Mouse (Mus musculus): ENCODE data around the gene Ninj2. TPM values are rescaled to one million over a fixed set of nuclear protein-coding genes. Genes with fewer than 3 reads are reported as not detected.
A peak's percentile ranks its signal among the peaks of the same experiment; 100 is the strongest.

Ninj2 gene
- polyA plus RNA-seq, 1 experiment from 2014 or later = not detected

DNA sequence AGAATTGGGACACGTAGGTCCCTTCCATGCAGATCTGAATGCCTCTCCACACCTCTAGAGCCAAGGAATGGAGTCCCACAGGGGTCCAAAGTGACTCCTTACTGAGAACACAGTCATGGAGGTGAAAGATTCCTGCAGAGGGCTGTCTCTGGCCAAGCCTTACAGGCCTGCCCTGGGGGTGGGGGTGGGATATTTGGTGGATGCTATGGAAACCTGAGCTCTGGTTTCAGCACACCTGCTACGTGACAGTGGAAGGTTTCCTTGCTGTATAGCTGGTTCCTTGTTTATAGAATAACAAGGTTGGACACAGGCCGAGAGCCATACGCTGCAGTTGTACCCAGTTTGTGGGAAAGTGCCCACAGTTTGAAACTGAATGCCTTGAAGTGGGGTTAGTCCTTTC lies 87.3 kb downstream of the Ninj2 start:
- Histone ChIP-seq H3K9me3 (replicated peaks) (no peaks in the 10 kb centered on the region), H3K9ac (no peak overlapping the region), H3K27ac (replicated peaks) (no peak overlapping the region), H3K4me3 (replicated peaks) (no peak overlapping the region), H3K36me3 (no peaks in the 10 kb centered on the region), H3K27me3 (no peaks in the 10 kb centered on the region), H3K4me1 (no peaks in the 10 kb centered on the region; the same call in 1 of the 2 replicates), H3K4me2 (replicated peaks) (no peak overlapping the region)
- WGBS = 53% methylated on average over 4 of the region's 4 CpGs
- ATAC-seq (ENCODE audit: insufficient number of reproducible peaks, low FRiP score, low TSS enrichment, low read depth) = no peak

DNA sequence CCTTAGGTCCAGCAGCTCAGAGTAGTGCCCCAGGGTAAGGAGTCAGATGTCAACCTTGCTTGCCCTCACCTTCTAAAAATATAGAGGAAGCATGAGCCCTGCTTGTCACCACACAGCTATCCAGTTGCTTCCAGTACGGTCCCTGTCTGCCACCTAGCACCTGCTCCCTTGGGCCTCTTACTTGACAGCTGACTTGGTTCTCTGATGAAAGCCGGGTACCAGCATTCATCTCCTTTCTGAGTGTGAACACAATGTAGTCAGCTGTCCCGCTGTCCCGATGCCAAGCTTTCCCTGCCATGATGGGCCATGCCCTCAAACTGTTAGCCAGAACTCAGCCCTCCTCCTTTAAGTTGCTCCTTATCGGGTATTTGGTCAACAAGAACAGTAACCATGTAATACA lies 89.0 kb downstream of the Ninj2 start:
- no peaks in the 10 kb centered on the region for H3K9me3 ChIP-seq (replicated peaks)
- H3K4me2 ChIP-seq (replicated peaks) = no peak overlapping the region
- no peaks in the 10 kb centered on the region for H3K36me3 ChIP-seq
- H3K4me3 ChIP-seq (replicated peaks) = no peak overlapping the region
- H3K27me3 ChIP-seq = no peaks in the 10 kb centered on the region
- 84% methylated on average over 5 of the region's 5 CpGs for WGBS
- H3K9ac ChIP-seq = no peak overlapping the region
- ATAC-seq (ENCODE audit: insufficient number of reproducible peaks, low FRiP score, low TSS enrichment, low read depth) = no peak
- H3K27ac ChIP-seq (replicated peaks) = no peak overlapping the region
- H3K4me1 ChIP-seq = peaks cover 4% of the 10 kb centered on the region; the same call in 1 of the 2 replicates

DNA sequence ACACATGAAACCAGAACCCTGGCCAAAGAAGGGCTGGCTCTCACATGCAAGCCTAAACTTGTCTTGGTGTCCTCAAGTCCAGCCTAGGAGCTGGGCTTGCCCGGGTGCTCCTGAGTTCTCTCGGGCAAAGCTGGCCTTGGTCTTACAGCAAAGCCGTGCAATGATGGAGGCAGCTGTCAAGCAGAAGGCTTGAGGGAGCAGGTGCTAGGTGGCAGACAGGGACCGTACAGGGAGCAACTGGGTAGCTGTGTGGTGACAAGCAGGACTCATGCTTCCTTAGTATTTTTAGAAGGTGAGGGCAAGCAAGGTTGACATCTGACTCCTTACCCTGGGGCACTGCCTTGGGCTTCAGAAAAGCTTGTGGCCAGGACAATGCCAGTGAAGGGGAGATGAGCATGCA lies 90.6 kb downstream of the Ninj2 start:
- Histone ChIP-seq H3K4me3 (replicated peaks) (no peak overlapping the region), H3K36me3 (no peaks in the 10 kb centered on the region), H3K4me2 (replicated peaks) (no peak overlapping the region), H3K9ac (no peak overlapping the region), H3K4me1 (peaks cover 20% of the 10 kb centered on the region), H3K27ac (replicated peaks) (no peak overlapping the region), H3K27me3 (no peaks in the 10 kb centered on the region), H3K9me3 (replicated peaks) (no peaks in the 10 kb centered on the region)
- ATAC-seq (ENCODE audit: insufficient number of reproducible peaks, low FRiP score, low TSS enrichment, low read depth) = no peak
- WGBS = 74% methylated on average over 4 of the region's 4 CpGs

DNA sequence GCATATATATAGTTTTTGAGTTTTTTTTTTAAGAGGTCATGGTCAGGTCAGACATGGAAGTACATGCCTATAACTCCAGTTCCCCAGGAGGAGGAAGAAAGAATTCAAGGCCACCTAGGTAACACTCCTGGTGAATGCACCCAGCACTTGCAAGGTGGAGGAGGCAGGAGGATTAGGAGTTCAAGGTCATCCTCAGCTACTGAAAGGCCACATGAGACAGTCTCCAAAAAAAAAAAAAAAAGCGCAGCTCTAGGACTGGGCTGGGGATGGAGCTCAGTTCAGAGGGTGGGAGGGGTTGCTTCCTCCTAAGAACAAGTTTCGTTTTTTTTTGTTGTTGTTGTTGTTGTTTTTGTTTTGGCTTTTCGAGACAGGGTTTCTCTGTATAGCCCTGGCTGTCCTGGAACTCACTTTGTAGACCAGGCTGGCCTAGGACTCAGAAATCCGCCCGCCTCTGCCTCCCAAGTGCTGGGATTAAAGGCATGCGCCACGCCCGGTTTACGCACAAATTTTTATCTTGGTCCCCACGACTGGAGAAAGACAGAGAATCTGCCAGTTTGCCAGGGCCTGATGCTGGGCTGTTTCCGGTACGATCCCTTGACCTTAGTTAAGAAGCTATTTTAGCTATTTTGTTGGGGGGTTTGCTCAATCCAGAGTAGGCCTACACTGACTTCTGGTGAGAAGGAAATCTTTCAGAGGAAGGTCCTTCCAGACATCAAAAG lies 92.0 kb downstream of the Ninj2 start:
- Histone ChIP-seq H3K4me2 (replicated peaks) (no peak overlapping the region), H3K4me3 (replicated peaks) (no peak overlapping the region), H3K27me3 (no peaks in the 10 kb centered on the region), H3K27ac (replicated peaks) (no peak overlapping the region), H3K9ac (no peak overlapping the region), H3K4me1 (peaks cover 27% of the 10 kb centered on the region), H3K9me3 (replicated peaks) (no peaks in the 10 kb centered on the region), H3K36me3 (no peaks in the 10 kb centered on the region)
- WGBS = 91% methylated on average over 12 of the region's 12 CpGs
- ATAC-seq (ENCODE audit: insufficient number of reproducible peaks, low FRiP score, low TSS enrichment, low read depth) = no peak

DNA sequence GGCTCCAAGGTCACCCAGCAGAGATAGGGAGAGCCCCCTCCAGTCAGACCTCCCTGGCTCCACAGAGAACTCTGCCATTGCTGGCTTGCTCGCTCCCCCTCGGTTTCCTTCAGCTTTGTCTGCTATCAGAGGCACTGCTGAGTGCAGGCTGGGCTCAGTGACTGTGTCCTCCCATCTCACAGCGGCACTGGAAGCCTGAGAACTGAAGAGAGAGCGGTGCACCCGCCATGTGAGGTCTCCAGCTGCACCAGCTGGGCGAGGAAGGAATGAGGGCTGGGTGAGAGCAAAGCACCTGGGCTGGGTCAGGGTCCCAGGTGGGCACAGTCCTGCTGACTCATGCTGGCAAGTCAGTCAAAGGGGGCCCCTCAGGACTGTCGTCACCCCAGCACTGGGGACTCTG lies 92.6 kb downstream of the Ninj2 start:
- H3K9ac ChIP-seq = no peak overlapping the region
- no peak overlapping the region for H3K4me2 ChIP-seq (replicated peaks)
- no peaks in the 10 kb centered on the region for H3K36me3 ChIP-seq
- H3K27me3 ChIP-seq = no peaks in the 10 kb centered on the region
- H3K4me1 ChIP-seq = peaks cover 27% of the 10 kb centered on the region
- H3K9me3 ChIP-seq (replicated peaks) = no peaks in the 10 kb centered on the region
- no peak overlapping the region for H3K27ac ChIP-seq (replicated peaks)
- 66% methylated on average over 7 of the region's 7 CpGs for WGBS
- no peak overlapping the region for H3K4me3 ChIP-seq (replicated peaks)
- no peak for ATAC-seq (ENCODE audit: insufficient number of reproducible peaks, low FRiP score, low TSS enrichment, low read depth)

DNA sequence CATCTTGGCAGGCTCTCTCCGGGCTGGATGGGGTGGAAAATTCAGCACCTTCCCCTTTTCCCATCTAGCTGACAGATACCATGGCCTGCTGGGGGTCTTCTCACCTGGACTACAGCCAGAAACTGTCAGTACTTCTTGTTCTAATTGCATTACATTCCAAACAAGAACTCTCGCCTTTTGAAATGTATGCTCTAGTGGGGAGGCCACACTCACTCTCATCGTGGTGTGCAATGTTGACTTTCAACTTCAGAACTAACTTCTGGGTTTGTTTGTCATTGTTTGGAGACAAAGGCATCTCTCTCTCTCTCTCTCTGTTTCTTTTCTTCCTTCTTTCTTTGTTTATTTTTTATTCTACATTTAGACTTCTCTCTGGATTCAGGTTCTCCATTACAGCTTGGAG lies 93.4 kb downstream of the Ninj2 start:
- Histone ChIP-seq H3K9ac (no peak overlapping the region), H3K4me3 (replicated peaks) (no peak overlapping the region), H3K9me3 (replicated peaks) (no peaks in the 10 kb centered on the region), H3K36me3 (no peaks in the 10 kb centered on the region), H3K4me1 (peaks cover 28% of the 10 kb centered on the region), H3K27ac (replicated peaks) (no peak overlapping the region), H3K4me2 (replicated peaks) (no peak overlapping the region), H3K27me3 (no peaks in the 10 kb centered on the region)
- 50% methylated on average over 3 of the region's 3 CpGs for WGBS
- ATAC-seq (ENCODE audit: insufficient number of reproducible peaks, low FRiP score, low TSS enrichment, low read depth) = no peak

DNA sequence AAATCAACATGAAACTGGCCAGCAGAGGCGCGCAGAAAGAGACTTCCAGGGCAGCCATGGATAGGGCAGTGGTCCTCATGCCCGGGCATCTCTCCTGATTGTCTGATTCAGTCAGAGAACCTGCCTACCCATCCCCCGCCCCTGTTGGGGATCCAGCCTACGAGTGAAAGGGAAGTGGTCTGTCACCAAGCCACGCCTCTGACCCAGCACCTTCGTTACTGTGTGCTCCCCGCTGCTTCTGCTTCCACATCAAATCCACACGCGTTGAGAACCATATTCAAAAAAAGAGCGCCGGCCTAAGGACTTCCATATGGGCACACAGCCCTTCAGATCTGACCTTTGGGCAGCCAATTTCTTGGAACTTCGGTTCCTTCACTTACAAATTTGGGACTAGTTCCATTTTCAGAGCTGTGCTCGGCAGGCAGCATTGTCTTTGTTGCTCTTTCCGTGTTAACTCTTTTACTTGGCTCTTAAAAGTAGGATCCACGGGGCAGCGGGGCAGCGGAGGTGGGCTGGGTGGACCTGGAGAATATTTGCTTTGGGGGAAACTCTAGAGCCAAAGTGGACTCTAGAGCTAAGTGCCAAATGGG lies 94.5 kb downstream of the Ninj2 start:
- WGBS = 16% methylated on average over 18 of the region's 18 CpGs
- Histone ChIP-seq H3K9ac (no peak overlapping the region), H3K4me1 (peaks cover 36% of the 10 kb centered on the region), H3K4me2 (replicated peaks) (peak overlapping the region; percentile 34), H3K36me3 (no peaks in the 10 kb centered on the region), H3K27ac (replicated peaks) (no peak overlapping the region), H3K4me3 (replicated peaks) (peak overlapping the region; percentile 16; the same call in 1 of the 2 replicates), H3K27me3 (no peaks in the 10 kb centered on the region), H3K9me3 (replicated peaks) (no peaks in the 10 kb centered on the region)
- ATAC-seq (ENCODE audit: insufficient number of reproducible peaks, low FRiP score, low TSS enrichment, low read depth) = no peak

DNA sequence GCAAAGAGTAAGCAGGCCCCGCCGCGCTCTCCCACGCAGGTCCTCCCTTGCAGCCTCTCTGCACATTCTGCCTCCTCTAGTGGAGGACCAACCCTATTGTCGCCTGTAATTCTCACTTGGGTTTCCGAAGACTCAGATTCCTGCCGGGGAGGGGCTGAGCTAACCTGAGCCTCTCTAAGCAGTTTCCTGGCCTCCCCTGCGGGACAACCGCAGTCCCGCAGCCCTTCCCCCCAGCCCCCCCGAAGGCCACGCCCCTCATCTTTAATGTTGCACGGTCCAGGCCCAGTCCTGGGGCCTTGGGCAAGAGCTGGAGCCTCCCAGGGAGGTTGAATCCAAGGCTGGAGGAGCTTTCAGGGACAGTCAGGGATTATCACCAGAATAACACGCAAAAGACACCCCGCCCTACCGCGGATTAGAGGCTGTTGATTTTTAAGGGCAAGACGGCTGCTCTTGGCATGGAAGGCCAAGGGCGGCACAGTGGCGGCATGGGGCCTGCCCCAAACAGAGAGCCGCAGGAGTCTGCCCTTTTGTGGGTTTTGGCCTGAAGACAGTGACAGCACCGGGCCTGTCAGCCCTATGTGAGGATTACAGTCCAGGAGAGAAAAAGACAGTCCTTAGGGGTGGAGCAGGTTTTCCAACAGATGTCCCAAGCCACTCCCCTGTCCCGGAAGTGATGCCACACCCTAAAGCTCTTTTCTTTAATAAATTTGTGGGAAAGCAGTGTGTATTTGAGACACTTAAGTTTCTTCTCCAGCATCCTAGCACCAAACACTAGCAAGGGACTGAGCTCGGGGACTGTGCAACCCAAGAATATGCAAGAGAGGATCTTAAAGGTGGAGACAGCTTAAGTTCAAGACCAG lies 95.5 kb downstream of the Ninj2 start:
- Histone ChIP-seq H3K36me3 (no peaks in the 10 kb centered on the region), H3K4me3 (replicated peaks) (0 out of 2 replicates have a peak overlapping the region, but pooled peaks have one; percentile 9), H3K9ac (no peak overlapping the region; the same call in 1 of the 2 replicates), H3K9me3 (replicated peaks) (no peaks in the 10 kb centered on the region), H3K27me3 (no peaks in the 10 kb centered on the region), H3K4me1 (peaks cover 36% of the 10 kb centered on the region), H3K27ac (replicated peaks) (peak overlapping the region; percentile 45; the same call in 1 of the 2 replicates), H3K4me2 (replicated peaks) (peak overlapping the region; percentile 34)
- WGBS = 20% methylated on average over 24 of the region's 24 CpGs
- peak; percentile 56 for ATAC-seq (ENCODE audit: insufficient number of reproducible peaks, low FRiP score, low TSS enrichment, low read depth)

DNA sequence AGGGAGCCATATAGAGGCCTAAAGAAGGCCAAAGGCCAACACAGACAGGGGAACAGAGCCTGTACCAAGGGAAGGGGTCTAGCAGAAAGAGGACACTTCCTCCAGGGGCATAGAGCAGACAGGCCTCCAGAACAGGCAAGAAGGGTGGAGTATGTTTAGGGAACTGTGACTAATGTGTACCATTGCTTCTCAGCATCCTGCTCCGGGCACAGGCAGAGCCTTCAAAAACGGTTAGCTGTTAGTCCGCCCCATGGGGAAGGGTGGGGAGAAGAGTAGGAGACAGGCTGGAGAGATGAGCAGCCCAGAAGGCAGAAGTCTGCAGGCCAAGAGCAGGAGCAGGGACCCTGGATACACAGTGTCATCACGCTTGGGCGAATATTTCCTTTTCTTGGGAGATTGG lies 96.1 kb downstream of the Ninj2 start:
- no peaks in the 10 kb centered on the region for H3K9me3 ChIP-seq (replicated peaks)
- no peak for ATAC-seq (ENCODE audit: insufficient number of reproducible peaks, low FRiP score, low TSS enrichment, low read depth)
- peak overlapping the region; percentile 45; the same call in 1 of the 2 replicates for H3K27ac ChIP-seq (replicated peaks)
- no peak overlapping the region for H3K9ac ChIP-seq
- peaks cover 36% of the 10 kb centered on the region for H3K4me1 ChIP-seq
- H3K36me3 ChIP-seq = no peaks in the 10 kb centered on the region
- no peaks in the 10 kb centered on the region for H3K27me3 ChIP-seq
- no peak overlapping the region for H3K4me2 ChIP-seq (replicated peaks)
- 58% methylated on average over 5 of the region's 5 CpGs for WGBS
- H3K4me3 ChIP-seq (replicated peaks) = no peak overlapping the region

DNA sequence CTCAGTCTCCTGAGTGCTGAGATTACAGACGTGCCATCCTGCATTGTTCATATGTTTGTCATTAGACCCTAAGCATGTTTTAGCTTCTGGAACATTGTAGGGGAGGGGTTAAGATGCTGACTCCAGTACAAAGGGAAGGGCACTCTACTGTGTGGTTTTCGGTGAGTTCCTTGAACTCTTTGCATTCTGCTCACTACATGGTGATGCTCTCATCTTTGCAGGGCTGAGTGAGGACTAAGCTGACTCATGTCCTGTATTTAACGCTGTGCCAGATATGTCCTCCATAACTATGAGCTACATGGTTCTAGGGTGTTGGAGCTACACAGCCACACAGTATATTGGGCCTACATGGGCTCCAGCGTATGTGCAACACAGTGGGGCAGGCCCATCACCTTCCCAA lies 97.2 kb downstream of the Ninj2 start:
- peaks cover 36% of the 10 kb centered on the region for H3K4me1 ChIP-seq
- H3K4me2 ChIP-seq (replicated peaks) = no peak overlapping the region
- H3K27me3 ChIP-seq = no peaks in the 10 kb centered on the region
- no peaks in the 10 kb centered on the region for H3K36me3 ChIP-seq
- H3K27ac ChIP-seq (replicated peaks) = no peak overlapping the region
- H3K4me3 ChIP-seq (replicated peaks) = no peak overlapping the region
- 77% methylated on average over 4 of the region's 4 CpGs for WGBS
- no peak overlapping the region for H3K9ac ChIP-seq
- H3K9me3 ChIP-seq (replicated peaks) = no peaks in the 10 kb centered on the region
- no peak for ATAC-seq (ENCODE audit: insufficient number of reproducible peaks, low FRiP score, low TSS enrichment, low read depth)

DNA sequence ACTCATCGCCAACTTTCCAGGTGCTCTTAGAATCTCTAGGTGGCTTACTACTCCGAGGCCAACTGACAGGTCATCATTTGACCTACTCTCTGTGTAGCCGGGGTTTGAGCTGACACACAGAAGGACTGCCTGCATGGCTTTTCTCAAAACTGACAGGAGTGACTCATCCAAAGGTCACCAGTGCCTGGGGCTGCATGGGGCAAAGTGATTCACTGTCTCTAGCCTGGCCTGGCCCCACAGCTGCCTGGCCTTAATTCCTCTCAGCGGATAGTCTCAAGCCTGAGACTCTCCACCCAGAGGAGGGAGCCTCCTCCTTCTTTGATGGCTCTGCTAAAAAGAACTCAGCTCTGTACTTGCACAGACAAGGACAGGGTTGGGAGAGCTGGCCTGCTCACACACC lies 97.8 kb downstream of the Ninj2 start:
- ATAC-seq (ENCODE audit: insufficient number of reproducible peaks, low FRiP score, low TSS enrichment, low read depth) = no peak
- Histone ChIP-seq H3K27ac (replicated peaks) (no peak overlapping the region), H3K4me3 (replicated peaks) (no peak overlapping the region), H3K36me3 (no peaks in the 10 kb centered on the region), H3K9ac (no peak overlapping the region), H3K4me1 (peaks cover 36% of the 10 kb centered on the region), H3K4me2 (replicated peaks) (no peak overlapping the region), H3K27me3 (no peaks in the 10 kb centered on the region), H3K9me3 (replicated peaks) (no peaks in the 10 kb centered on the region)
- WGBS = 53% methylated on average over 4 of the region's 4 CpGs
